Mouse (Mus musculus) CH12.LX (cell line): ENCODE data around the gene Dbt.

Experiments
- TBP ChIP-seq: conservative IDR thresholded peaks from 2 replicates; pipeline ENCODE4 v1.6.1; 2011; ENCODE audit warnings: low read depth, low read length, improper control_type of control experiment
- USF1 ChIP-seq: IDR thresholded peaks from 2 replicates; pipeline ENCODE4 v1.6.1; 2014; ENCODE audit warnings: low read depth, mild to moderate bottlenecking, inconsistent platforms, low read length, improper control_type of control experiment

GRCm38 (mm10) chr3:116480937-116481336 is 31.9 kb upstream of the Dbt start:
- TF ChIP-seq TBP (no peak), USF1 (no peak)
